ENCODE assay signal across 15 mouse cellular contexts in the genomic region with DNA sequence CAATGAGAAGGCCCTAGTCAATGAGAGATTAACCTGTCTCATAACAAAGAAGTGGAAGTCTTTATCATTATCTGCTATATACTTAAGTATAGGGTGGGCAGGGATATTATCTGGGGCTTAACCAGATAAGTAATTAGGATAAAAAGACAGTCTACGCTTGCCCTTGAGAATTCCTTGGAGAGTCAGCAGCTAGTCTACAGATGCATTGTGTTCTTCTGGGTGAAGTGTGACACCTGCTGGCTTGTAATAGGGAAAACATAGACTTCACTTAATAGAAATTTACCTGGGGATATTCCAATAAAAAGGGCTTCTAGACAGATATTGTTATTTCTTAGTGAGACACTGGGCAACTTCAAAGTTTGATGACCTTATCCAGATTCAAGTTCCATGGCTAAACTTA.
A peak's percentile ranks its signal among the peaks of the same experiment; 100 is the strongest.
DNase-seq lines count a peak whose midpoint lies in the region; ATAC-seq and TF ChIP-seq lines count a peak whose summit lies in the region.
"Had no signal": no experiment of that assay in that cellular context is flagged by ENCODE, and none has a peak within 500 bp of the region (broad histone marks: within the 10 kb centered on the region; RNA-seq: fewer than 3 reads in every experiment).

No protein-coding gene starts in this region.

- peak; percentile 41 for TF ChIP-seq CTCF in heart, adult 2 months (IDR thresholded peaks at IDR 0.05)
- peak; percentile 58 for TF ChIP-seq CTCF in forebrain, postnatal 0 days (IDR thresholded peaks at IDR 0.05; ENCODE audit: low read depth)

- no peak overlapping the region for H3K9ac ChIP-seq in heart, adult 2 months (ENCODE audit: low read depth, low read length)
- H3K9ac ChIP-seq in limb, embryonic 14.5 days (ENCODE audit: low read depth, low read length, severe bottlenecking): no peak overlapping the region
- no peak overlapping the region for H3K9ac ChIP-seq in forebrain, postnatal 0 days
- H3K9ac ChIP-seq: heart, embryonic 13.5 days; neural tube, embryonic 12.5 days had no signal

- no peak for TF ChIP-seq EP300 in heart, adult 2 months (IDR thresholded peaks at IDR 0.05; ENCODE audit: insufficient read depth, low read depth, low read length)

- no peaks in the 10 kb centered on the region for H3K9me3 ChIP-seq in limb, embryonic 14.5 days (ENCODE audit: control insufficient read depth, low read length)
- H3K9me3 ChIP-seq in limb, embryonic 10.5 days (replicated peaks): no peaks in the 10 kb centered on the region
- H3K9me3 ChIP-seq in forebrain, postnatal 0 days (ENCODE audit: low read length): no peaks in the 10 kb centered on the region
- H3K9me3 ChIP-seq: heart, embryonic 13.5 days; neural tube, embryonic 12.5 days had no signal

- H3K4me3 ChIP-seq in heart, adult 2 months: no peak overlapping the region
- H3K4me3 ChIP-seq in limb, embryonic 14.5 days (replicated peaks; ENCODE audit: low read length): no peak overlapping the region
- H3K4me3 ChIP-seq in limb, embryonic 10.5 days: no peak overlapping the region
- H3K4me3 ChIP-seq in forebrain, postnatal 0 days (ENCODE audit: low read depth, low read length): no peak overlapping the region
- H3K4me3 ChIP-seq: heart, embryonic 13.5 days; neural tube, embryonic 12.5 days had no signal

- WGBS in heart, adult 2 months: 29% methylated on average over 1 of the region's 1 CpGs
- 51% methylated on average over 1 of the region's 1 CpGs for WGBS in limb, embryonic 14.5 days
- 89% methylated on average over 1 of the region's 1 CpGs for whole genome bisulfite sequencing in limb, embryonic 10.5 days
- 47% methylated on average over 1 of the region's 1 CpGs for WGBS in forebrain, postnatal 0 days

- no peaks in the 10 kb centered on the region for H3K4me1 ChIP-seq in heart, adult 2 months (ENCODE audit: control insufficient read depth, insufficient read depth, low read length)
- H3K4me1 ChIP-seq in limb, embryonic 14.5 days (ENCODE audit: control insufficient read depth, insufficient read depth, low read length): peaks cover 3% of the 10 kb centered on the region; the same call in 1 of the 2 replicates
- peaks cover 9% of the 10 kb centered on the region for H3K4me1 ChIP-seq in limb, embryonic 10.5 days
- H3K4me1 ChIP-seq in forebrain, postnatal 0 days (ENCODE audit: insufficient read depth): no peaks in the 10 kb centered on the region
- H3K4me1 ChIP-seq: heart, embryonic 13.5 days; neural tube, embryonic 12.5 days had no signal

- no peak overlapping the region for H3K27ac ChIP-seq in heart, adult 2 months
- H3K27ac ChIP-seq in limb, embryonic 14.5 days (replicated peaks; ENCODE audit: low read depth, low read length): no peak overlapping the region
- no peak overlapping the region for H3K27ac ChIP-seq in limb, embryonic 10.5 days
- H3K27ac ChIP-seq in forebrain, postnatal 0 days (ENCODE audit: low read depth, low read length): no peak overlapping the region
- H3K27ac ChIP-seq: heart, embryonic 13.5 days; macrophage; neural tube, embryonic 12.5 days had no signal

- no peak overlapping the region for H3K4me2 ChIP-seq in limb, embryonic 14.5 days (replicated peaks; ENCODE audit: low read depth, low read length, severe bottlenecking)
- no peak overlapping the region for H3K4me2 ChIP-seq in forebrain, postnatal 0 days (ENCODE audit: low read depth)
- H3K4me2 ChIP-seq: heart, embryonic 13.5 days; neural tube, embryonic 12.5 days had no signal

- no peaks in the 10 kb centered on the region for H3K27me3 ChIP-seq in heart, adult 2 months (ENCODE audit: control insufficient read depth, insufficient read depth, low read length)
- no peaks in the 10 kb centered on the region for H3K27me3 ChIP-seq in limb, embryonic 14.5 days (ENCODE audit: control insufficient read depth, insufficient read depth, low read length)
- no peaks in the 10 kb centered on the region for H3K27me3 ChIP-seq in limb, embryonic 10.5 days (ENCODE audit: low read depth, poor library complexity, severe bottlenecking)
- H3K27me3 ChIP-seq in forebrain, postnatal 0 days (ENCODE audit: insufficient read depth, low read length): no peaks in the 10 kb centered on the region
- H3K27me3 ChIP-seq: heart, embryonic 13.5 days; neural tube, embryonic 12.5 days had no signal

- ATAC-seq in limb, embryonic 14.5 days (ENCODE audit: low FRiP score, low read depth): no peak
- peak; percentile 64; the same call in 1 of the 2 replicates for ATAC-seq in forebrain, postnatal 0 days

- DNase-seq in heart, adult 2 months: no peak
- DNase-seq in heart, postnatal 4 days: no peak
- DNase-seq in limb, embryonic 14.5 days (ENCODE audit: low spot score): peak; percentile 16
- DNase-seq in limb, embryonic 10.5 days (ENCODE audit: low spot score): no peak
- peak; percentile 36 for DNase-seq in Muller cell, postnatal 12 days (ENCODE audit: inconsistent ontology term)
- peak; percentile 44 for DNase-seq in forebrain, postnatal 0 days
- DNase-seq in heart, postnatal 36 days: no peak
- no peak for DNase-seq in testis, postnatal 14 days (ENCODE audit: low spot score)
- DNase-seq: adrenal gland, adult 8-10 months; cerebellum, adult 9-11 months; left cerebral cortex, postnatal 4 days; thymus, postnatal 14 days had no signal

- intact Hi-C loops in heart, adult 2 months (cut with DNase I): no loop called here
- intact Hi-C loops in heart, postnatal 36 days (cut with DNase I): no loop called here

- H3K36me3 ChIP-seq in heart, adult 2 months (ENCODE audit: control insufficient read depth, insufficient read depth, low read length): no peaks in the 10 kb centered on the region
- no peaks in the 10 kb centered on the region for H3K36me3 ChIP-seq in limb, embryonic 14.5 days (ENCODE audit: control insufficient read depth, insufficient read depth, low read length)
- H3K36me3 ChIP-seq in limb, embryonic 10.5 days: no peaks in the 10 kb centered on the region
- H3K36me3 ChIP-seq in forebrain, postnatal 0 days (ENCODE audit: insufficient read depth): no peaks in the 10 kb centered on the region
- H3K36me3 ChIP-seq: heart, embryonic 13.5 days; neural tube, embryonic 12.5 days had no signal

- no peaks in the 10 kb centered on the region for H3K79me2 ChIP-seq in heart, adult 2 months (replicated peaks; ENCODE audit: control insufficient read depth, insufficient read depth, low read length)

- no peak for TF ChIP-seq POLR2A in heart, adult 2 months (IDR thresholded peaks at IDR 0.05; ENCODE audit: insufficient read depth, low read depth, low read length)
- no peak for TF ChIP-seq POLR2A in limb, embryonic 14.5 days (IDR thresholded peaks at IDR 0.05; ENCODE audit: borderline replicate concordance, extremely low read depth, insufficient read depth, insufficient read length)

Comparison
In these comparisons a context has a peak if more than half of its experiments do, and no peak if none do; other contexts are left out.
1. DNase-seq: peak in limb, embryonic 14.5 days (single experiment), Muller cell, postnatal 12 days (single experiment) and forebrain, postnatal 0 days (single experiment); none in heart, adult 2 months (0 of 2), heart, postnatal 4 days (single experiment), limb, embryonic 10.5 days (single experiment), heart, postnatal 36 days (0 of 2) and testis, postnatal 14 days (single experiment).